Mouse (Mus musculus): ENCODE measurements around the gene Clec4n.
"Not testable (repeated sequence)": the region's sequence is repeated elsewhere in the genome, so short reads cannot be mapped to it uniquely, and the experiment has no call there.

Clec4n gene

DNA sequence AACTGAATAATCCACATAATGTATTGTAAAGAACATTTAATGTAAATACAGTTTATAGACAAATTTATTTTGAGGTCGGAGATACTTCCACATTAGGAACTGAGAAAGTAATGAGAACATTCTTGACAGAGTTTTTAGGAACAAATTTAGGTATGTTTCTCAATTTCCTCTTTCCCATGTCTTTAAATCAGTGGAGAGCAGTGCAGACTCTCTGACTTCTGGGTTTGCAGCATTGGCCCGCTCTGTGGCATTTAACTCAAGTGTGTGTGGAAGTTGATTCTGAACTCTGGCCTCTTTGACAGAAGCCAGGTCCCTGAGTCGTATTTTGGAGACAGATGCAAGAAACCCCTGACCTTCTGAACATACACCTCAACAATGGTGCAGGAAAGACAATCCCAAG is at the start of gene Clec4n:
Gene Clec4n, plus strand, starts transcription at position 200 of the 400 bp plus-strand sequence.
- DNase-seq (ENCODE audit: low spot score) = no peak

DNA sequence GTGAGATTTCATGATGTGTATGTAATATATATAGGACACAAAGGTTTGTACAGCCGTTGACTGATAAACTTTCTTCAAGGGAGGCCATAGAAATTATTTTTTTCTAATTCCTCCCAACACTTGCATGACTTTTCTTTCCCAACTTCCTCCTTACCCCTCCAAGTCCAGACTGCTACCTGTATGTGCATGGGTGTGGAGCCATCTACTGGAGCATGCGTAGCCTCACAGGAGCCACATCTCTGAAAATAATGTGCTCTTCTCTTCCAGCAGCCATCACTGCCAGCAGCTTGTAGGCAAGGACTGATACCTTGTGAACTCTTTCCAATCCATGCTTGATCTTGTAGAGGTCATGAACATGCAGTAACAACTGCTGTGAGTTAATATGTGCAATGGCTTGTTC is 44.8 kb upstream of the Clec4n start:
- not testable (repeated sequence) for DNase-seq (ENCODE audit: low spot score)

GRCm38 (mm10) chr6:123207187-123208076 is 22.2 kb upstream of the Clec4n start:
- no peak for DNase-seq (ENCODE audit: low spot score)

- DNase-seq (ENCODE audit: low spot score) = not testable (repeated sequence)
These were observed 21.6 kb upstream of the Clec4n start for GRCm38 (mm10) chr6:123208077-123208439.

- DNase-seq (ENCODE audit: low spot score) = no peak
These were observed 17.9 kb upstream of the Clec4n start for GRCm38 (mm10) chr6:123211726-123212125.

- DNase-seq (ENCODE audit: low spot score) = no peak
These were observed 2.0 kb upstream of the Clec4n start for GRCm38 (mm10) chr6:123227519-123228166.

DNA sequence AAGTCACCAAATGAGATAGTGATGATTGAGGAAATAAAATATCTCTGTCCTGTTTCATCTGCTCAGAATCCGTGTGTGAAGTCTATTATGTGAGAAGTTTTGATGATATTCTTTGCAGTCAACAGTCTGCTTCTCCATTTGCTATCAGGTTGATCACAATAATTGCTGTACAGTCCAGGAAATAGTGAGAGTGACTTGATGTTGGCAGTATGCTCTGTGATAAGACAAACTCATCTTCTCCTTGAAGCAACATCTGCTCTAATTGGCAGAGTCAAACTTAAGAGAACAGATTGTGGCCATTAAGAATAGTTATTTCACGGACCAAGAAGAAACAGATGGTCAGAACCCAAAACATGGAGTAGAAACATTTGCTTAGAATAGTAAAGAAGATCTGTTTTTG is 1.5 kb downstream of the Clec4n start:
- DNase-seq (ENCODE audit: low spot score) = no peak

DNA sequence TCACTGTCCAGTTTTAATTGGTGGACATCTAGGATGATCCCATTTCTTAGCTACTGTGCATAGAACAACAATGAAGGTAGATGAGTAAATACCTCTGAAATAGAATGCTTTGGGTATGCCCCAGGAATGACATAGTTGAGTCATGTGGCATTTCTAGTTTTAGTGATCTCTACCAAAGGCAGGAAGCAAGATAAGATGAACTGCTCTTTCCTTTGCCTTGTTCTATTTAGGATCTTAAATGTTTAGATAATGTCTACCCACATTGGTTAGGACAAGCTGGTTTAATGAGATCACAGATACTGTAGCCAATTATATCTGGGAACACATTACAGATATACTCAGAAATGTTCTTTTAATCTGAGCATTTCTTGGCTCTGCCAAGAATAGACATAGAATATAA is 7.9 kb downstream of the Clec4n start:
- DNase-seq (ENCODE audit: low spot score) = no peak

- DNase-seq (ENCODE audit: low spot score) = no peak
These were observed 14.6 kb downstream of the Clec4n start for GRCm38 (mm10) chr6:123244201-123244600.

GRCm38 (mm10) chr6:123248862-123249261 is 19.2 kb downstream of the Clec4n start:
- not testable (repeated sequence) for DNase-seq (ENCODE audit: low spot score)

DNA sequence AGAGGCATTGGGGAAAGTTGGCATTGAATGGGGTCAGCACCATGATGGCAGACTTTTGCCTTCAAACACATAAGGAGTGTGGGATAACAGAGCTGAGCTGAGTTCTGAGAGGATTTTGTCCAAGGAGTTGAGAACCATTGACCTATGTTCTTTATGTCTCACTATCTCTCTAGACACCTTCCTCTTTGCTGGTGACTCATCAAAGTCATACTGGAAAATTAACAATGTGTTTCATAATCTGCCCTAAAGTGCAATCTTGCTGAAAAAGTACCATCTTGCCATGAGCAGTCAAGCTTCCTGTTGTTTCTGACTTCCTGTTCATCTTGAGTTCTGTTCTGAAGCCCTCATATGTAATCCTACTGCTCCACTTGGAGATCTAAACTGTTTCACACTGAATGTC is 23.1 kb downstream of the Clec4n start:
- DNase-seq (ENCODE audit: low spot score) = no peak

DNA sequence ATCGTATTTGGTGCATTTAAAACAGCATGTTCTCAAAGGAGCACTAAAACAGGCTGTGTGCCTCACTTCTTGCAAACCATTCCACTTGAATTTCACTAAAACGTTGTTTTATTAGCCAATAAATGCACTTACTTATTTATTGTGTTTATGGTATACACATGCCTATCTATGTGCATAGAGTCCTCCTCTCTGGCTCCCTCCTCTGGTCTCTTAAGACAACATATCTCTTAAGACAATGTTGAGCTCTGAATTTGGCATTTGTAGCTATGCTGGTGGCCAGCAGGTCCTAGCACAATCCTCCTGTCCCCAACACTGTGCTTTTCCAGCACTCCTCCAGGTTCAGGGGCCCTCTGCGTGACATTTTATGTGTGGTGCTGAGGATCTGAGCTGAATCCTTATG is 29.3 kb downstream of the Clec4n start:
- DNase-seq (ENCODE audit: low spot score) = no peak

GRCm38 (mm10) chr6:123259889-123260603 is 30.4 kb downstream of the Clec4n start:
- no peak for DNase-seq (ENCODE audit: low spot score)

DNA sequence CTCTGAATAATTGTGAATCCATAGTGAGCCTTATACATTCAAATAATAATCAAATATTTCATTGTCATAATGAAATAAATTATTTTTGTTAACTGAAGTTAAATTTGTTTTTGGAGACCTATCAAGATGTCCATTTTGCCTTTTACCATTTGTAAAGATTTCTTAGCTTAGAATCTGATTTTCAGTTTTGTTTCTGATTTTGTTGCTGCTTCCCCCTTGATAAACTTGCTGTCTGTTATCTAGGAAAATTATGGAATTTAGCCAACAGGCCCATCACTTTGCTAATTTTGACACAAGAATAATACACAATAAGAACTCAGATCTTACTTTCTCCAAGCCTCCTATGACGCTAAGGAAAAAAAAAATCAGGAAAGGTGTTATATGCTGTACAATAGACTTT is 31.2 kb downstream of the Clec4n start:
- no peak for DNase-seq (ENCODE audit: low spot score)

DNA sequence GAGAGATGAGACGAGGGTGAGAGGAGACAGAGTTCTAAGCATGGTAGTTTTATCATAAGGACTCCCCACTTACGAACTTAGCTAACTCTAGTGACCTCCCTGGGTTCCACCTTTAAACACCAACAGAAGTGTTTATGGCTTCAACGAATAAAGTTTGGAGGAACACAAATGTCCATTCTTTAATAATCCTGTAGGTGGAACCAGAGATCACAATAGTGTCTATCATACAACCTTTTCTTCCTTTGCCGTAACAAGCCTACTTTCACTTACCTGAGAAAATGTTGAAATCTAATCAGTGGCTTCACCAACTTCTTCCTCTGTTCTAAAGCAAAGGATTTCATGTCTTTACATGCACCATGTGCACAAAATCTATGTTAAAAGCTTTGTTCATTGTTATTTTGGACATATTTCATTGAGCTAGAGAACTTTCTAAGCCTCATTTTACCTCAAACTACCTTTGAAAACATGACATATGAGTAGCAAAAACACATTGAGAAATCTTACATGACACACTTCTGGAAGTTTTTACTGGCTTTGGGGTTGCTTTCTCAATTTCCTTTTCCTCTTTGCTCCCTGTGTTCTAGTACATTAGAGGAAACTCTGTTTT is 32.0 kb downstream of the Clec4n start, which contains the start of gene Clec4d:
Gene Clec4d, plus strand, starts transcription at position 557 of the 607 bp plus-strand sequence.
- DNase-seq (ENCODE audit: low spot score) = no peak

DNA sequence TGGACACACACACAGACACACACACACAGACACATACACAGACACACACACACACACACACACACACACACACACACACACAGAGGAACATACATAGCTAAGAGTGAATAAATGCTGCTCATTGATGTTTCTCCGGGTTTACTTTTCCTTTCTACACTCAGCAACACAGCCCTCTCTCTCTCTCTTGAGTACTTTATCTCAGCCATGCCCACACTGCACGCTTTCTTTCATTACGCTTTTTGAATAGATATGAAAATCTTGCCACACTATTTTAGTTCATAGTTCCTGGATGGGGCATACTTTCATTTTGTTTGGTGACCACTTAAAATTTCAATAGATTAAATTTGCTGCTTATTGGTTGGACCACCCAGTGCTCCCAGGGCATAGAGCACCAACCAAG is 34.6 kb downstream of the Clec4n start:
- DNase-seq (ENCODE audit: low spot score) = no peak

DNA sequence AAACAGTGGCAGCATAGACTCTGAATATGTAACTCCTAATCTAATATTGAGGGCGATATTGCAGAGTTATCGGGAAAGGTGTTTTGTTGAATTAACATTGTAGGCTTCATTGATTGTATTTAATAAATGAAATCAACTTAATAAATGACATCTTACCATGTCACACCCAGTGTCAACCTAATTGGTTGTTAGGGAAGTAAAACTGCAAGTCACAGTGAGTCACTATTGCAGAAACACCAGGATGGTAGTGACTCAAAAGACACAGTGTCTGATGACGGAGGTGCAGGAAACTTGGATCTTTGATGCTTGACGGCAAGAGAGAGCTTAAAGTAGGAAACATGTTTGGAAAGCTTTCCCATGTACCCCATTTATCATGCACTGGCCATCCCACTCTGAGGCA is 36.2 kb downstream of the Clec4n start:
- DNase-seq (ENCODE audit: low spot score) = no peak

- no peak for DNase-seq (ENCODE audit: low spot score)
These were observed 37.3 kb downstream of the Clec4n start for GRCm38 (mm10) chr6:123266945-123267344.

DNA sequence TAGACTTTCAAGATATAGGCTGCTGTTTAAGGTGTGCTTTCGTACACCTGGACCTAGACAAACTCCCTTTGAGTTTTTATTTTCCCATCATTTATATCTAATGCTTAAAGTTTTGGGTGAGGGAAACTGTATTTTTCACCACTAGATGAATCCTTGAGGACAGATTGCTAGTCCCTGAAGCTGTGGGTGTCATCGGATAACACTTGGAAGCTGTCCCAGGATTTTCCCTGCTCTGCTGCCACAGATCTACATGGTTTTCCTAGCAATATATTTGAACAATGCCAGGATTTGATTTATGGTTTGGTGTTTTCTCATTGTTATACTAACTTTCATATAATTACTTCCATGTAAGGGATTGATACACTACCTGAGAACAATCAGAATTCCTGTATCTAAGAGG is 49.8 kb downstream of the Clec4n start:
- DNase-seq (ENCODE audit: low spot score) = no peak

- no peak for DNase-seq (ENCODE audit: low spot score)
These were observed 56.7 kb downstream of the Clec4n start for GRCm38 (mm10) chr6:123286311-123286710.

DNA sequence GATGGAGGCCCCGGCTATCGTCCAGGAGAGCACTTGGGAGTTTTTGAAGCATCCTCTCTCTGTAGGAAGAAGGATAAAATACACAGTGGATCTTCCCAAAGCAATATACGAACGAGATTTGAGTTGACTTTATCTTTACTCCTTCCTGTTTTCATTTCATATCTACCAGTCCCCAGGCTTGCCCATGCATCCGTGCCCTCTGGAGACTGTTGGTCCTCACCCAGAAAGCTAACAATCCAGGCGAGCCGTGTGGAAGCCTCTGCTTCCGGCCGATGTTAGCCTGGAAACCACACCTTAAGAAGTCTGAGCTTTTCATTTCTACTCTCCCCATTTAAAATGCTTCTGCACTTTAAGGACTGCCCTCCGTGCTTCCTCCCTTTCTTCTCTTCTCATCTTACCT is 59.3 kb downstream of the Clec4n start:
- DNase-seq (ENCODE audit: low spot score) = no peak

DNA sequence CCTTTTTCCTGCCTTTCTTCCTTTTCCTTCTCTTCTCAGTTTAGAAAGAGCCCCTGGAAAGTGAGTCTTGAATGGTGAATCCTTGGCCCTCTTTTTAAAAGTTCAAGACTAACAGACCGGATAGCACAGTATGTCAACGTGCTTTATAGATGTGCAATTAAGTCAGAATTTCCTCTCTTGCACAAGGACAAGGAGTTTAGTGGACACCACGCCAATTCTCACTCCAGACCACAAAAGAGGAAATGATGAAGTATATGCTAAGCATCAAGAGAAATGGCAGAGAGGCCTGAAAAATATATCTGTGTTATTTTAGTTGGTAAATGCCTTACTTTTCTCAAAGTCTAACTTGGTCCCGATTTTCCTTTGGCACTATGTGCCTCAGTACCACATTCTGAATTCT is 60.1 kb downstream of the Clec4n start, which contains the start of gene Clec4e:
Gene Clec4e, minus strand, starts transcription at position 118 of the 400 bp plus-strand sequence.
- no peak for DNase-seq (ENCODE audit: low spot score)
